Mouse (Mus musculus) neural tube, embryonic 15.5 days (tissue): ENCODE results near the gene Man2a2. TPM values are rescaled to one million over a fixed set of nuclear protein-coding genes. Genes with fewer than 3 reads are reported as not detected.
A peak's percentile ranks its signal among the peaks of the same experiment; 100 is the strongest.

Experiments
- ATAC-seq: fragments of 200-750 bp; cut with Nextera tagmentation; 2 replicates; pipeline ENCODE4 v1.8.0; 2017; ENCODE audit warnings: mild to moderate bottlenecking, moderate TSS enrichment, moderate library complexity; ENCODE audit not compliant: low FRiP score
- H3K27ac ChIP-seq: fragments of 300-500 bp; sonication (generic); replicated peaks from 2 replicates; pipeline ENCODE4 v1.5.1; 2015; ENCODE audit warnings: mild to moderate bottlenecking, inconsistent platforms
- H3K27me3 ChIP-seq: fragments of 300-500 bp; sonication (generic); replicated peaks from 2 replicates; pipeline ENCODE4 v1.6.1; 2015; ENCODE audit warnings: inconsistent platforms
- H3K36me3 ChIP-seq: fragments of 300-500 bp; sonication (generic); 2 replicates; pipeline ENCODE4 v1.6.1; 2015; ENCODE audit warnings: inconsistent platforms
- H3K4me1 ChIP-seq: fragments of 300-500 bp; sonication (generic); 2 replicates; pipeline ENCODE4 v1.6.1; 2015; ENCODE audit warnings: inconsistent platforms
- H3K4me2 ChIP-seq: fragments of 300-500 bp; sonication (generic); 2 replicates; pipeline ENCODE4 v1.6.1; 2015; ENCODE audit warnings: inconsistent platforms, mild to moderate bottlenecking, moderate library complexity
- H3K4me3 ChIP-seq: fragments of 300-500 bp; sonication (generic); replicated peaks from 2 replicates; pipeline ENCODE4 v1.5.1; 2015; ENCODE audit warnings: mild to moderate bottlenecking, inconsistent platforms
- H3K9ac ChIP-seq: fragments of 300-500 bp; sonication (generic); replicated peaks from 2 replicates; pipeline ENCODE4 v1.6.1; 2015; ENCODE audit warnings: mild to moderate bottlenecking, inconsistent platforms
- H3K9me3 ChIP-seq: fragments of 300-500 bp; sonication (generic); replicated peaks from 2 replicates; pipeline ENCODE4 v1.6.1; 2016; ENCODE audit warnings: inconsistent platforms
- WGBS: fragments of 180-500 bp; shearing (Covaris S2); methylation state at CpG from one replicate; pipeline ENCODE4 v1.1.7; 2015; ENCODE audit warnings: mixed read lengths; 5-methylcytosine and 5-hydroxymethylcytosine counted together
- polyA plus RNA-seq: library from polyadenylated mRNA; unstranded; fragments of >200 nt; fragmentation: Nextera tagmentation; extraction: Ambion mirVana; gene quantifications from 2 replicates; pipeline ENCODE4 v1.2.1, GENCODE M21; 2015

Gene Man2a2
- polyA plus RNA-seq, result 25.5 and 26.9 TPM in 2 replicates

GRCm38 (mm10) chr7:80371041-80371751 is at the start of gene Man2a2:
Man2a2 (minus strand) TSS chr7:80371375.
- WGBS, result under 1% methylated on average over 80 of the region's 86 CpGs
- ATAC-seq, result peak; percentile 84
- peak within 1 kb of the TSS; percentile 95 for H3K9ac ChIP-seq
- no peaks in the 10 kb centered on the region for H3K9me3 ChIP-seq
- peak within 1 kb of the TSS; percentile 91 for H3K27ac ChIP-seq
- H3K4me3 ChIP-seq, result peak within 1 kb of the TSS; percentile 89
- peaks cover 29% of the 10 kb centered on the region for H3K4me1 ChIP-seq
- peaks cover 25% of the 10 kb centered on the region for H3K36me3 ChIP-seq
- peak within 1 kb of the TSS; percentile 68 for H3K4me2 ChIP-seq
- H3K27me3 ChIP-seq, result no peaks in the 10 kb centered on the region

DNA sequence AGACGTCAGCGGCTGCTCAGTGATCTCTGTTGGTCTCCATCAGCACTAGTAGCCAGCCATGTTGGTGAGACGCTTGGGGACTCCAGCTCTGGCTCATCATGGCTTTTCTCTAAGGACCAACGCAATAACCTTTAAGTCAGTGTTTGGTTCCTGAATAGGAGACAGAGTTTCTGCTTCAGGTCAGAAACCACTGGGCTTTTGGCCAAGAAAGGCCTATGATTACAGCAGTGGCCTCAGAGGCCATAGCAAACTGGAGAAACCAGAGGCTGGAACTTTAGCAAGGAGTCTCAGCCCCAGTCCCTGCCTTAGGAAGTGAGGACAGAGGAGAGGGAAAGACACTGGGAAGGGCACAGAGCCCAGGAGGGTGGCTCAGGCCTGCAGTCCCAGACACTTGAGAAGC is 49.4 kb upstream of the Man2a2 start:
- no peak overlapping the region for H3K27ac ChIP-seq
- no peak overlapping the region for H3K4me3 ChIP-seq
- H3K36me3 ChIP-seq, result no peaks in the 10 kb centered on the region
- peaks cover 4% of the 10 kb centered on the region; the same call in 1 of the 2 replicates for H3K4me1 ChIP-seq
- no peak for ATAC-seq
- H3K27me3 ChIP-seq, result no peaks in the 10 kb centered on the region
- H3K9me3 ChIP-seq, result no peaks in the 10 kb centered on the region
- H3K9ac ChIP-seq, result no peak overlapping the region
- H3K4me2 ChIP-seq, result no peak overlapping the region
- WGBS, result 76% methylated on average over 4 of the region's 4 CpGs

- Histone ChIP-seq H3K27me3 (no peaks in the 10 kb centered on the region), H3K4me3 (no peak overlapping the region), H3K27ac (no peak overlapping the region), H3K36me3 (no peaks in the 10 kb centered on the region), H3K9ac (no peak overlapping the region), H3K4me1 (peaks cover 4% of the 10 kb centered on the region; the same call in 1 of the 2 replicates), H3K4me2 (no peak overlapping the region), H3K9me3 (no peaks in the 10 kb centered on the region)
- WGBS, result 72% methylated on average over 3 of the region's 3 CpGs
- no peak for ATAC-seq
Observed at GRCm38 (mm10) chr7:80419278-80419677, 48.1 kb upstream of the Man2a2 start.

GRCm38 (mm10) chr7:80418036-80418435 is 46.9 kb upstream of the Man2a2 start:
- Histone ChIP-seq H3K9me3 (no peaks in the 10 kb centered on the region), H3K9ac (no peak overlapping the region), H3K4me1 (peaks cover 1% of the 10 kb centered on the region; the same call in 1 of the 2 replicates), H3K27ac (no peak overlapping the region), H3K27me3 (no peaks in the 10 kb centered on the region), H3K36me3 (no peaks in the 10 kb centered on the region), H3K4me3 (no peak overlapping the region), H3K4me2 (no peak overlapping the region)
- WGBS, result 83% methylated on average over 3 of the region's 3 CpGs
- no peak for ATAC-seq

DNA sequence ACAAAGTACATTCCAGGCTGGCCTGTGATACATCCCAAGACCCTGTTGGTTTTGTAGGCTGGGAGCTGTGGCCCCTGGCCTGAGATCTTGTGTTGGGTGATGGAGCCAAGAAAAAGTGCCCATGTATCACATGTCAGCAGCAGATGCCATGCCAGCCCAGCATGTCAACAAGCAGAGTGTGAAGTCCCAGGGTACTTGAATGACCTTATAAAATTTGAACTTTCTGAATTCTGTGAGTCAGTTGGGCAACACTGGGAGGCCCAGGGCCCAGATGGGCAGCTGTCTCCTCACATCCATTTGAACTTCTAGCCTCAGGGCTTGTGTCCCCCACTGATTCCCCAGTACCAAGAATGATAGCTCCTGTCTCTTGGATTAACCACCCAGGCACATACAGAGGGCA is 46.4 kb upstream of the Man2a2 start:
- Histone ChIP-seq H3K36me3 (no peaks in the 10 kb centered on the region), H3K4me3 (no peak overlapping the region), H3K9ac (no peak overlapping the region), H3K27ac (no peak overlapping the region), H3K9me3 (no peaks in the 10 kb centered on the region), H3K4me2 (no peak overlapping the region), H3K4me1 (no peaks in the 10 kb centered on the region), H3K27me3 (no peaks in the 10 kb centered on the region)
- ATAC-seq, result no peak

DNA sequence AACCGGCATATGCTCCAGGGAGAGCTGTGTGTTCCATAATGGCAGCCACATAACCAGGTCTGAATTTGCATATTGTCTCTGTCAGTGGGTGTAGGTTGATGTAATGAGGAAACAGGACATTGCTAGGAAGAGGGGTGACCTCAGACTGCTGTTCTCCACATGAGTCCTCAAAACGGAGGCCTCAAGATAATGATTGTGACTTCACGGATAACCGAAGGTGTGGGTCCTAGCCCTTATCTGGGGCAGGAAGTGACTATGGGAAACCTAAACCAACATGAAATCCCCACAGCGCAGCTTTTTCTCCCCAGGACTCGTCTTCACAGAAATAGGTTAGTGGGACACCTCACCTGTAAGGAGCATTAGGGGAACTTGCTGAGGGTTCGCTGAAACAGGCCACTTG is 45.8 kb upstream of the Man2a2 start:
- H3K4me2 ChIP-seq, result no peak overlapping the region
- no peaks in the 10 kb centered on the region for H3K36me3 ChIP-seq
- H3K9me3 ChIP-seq, result no peaks in the 10 kb centered on the region
- no peaks in the 10 kb centered on the region for H3K4me1 ChIP-seq
- H3K27me3 ChIP-seq, result no peaks in the 10 kb centered on the region
- H3K27ac ChIP-seq, result no peak overlapping the region
- H3K9ac ChIP-seq, result no peak overlapping the region
- WGBS, result 95% methylated on average over 7 of the region's 7 CpGs
- ATAC-seq, result no peak
- H3K4me3 ChIP-seq, result no peak overlapping the region

GRCm38 (mm10) chr7:80414303-80414855 is 43.2 kb upstream of the Man2a2 start:
- no peaks in the 10 kb centered on the region for H3K27me3 ChIP-seq
- H3K9me3 ChIP-seq, result no peaks in the 10 kb centered on the region
- no peaks in the 10 kb centered on the region for H3K36me3 ChIP-seq
- no peak overlapping the region for H3K4me2 ChIP-seq
- H3K9ac ChIP-seq, result no peak overlapping the region
- no peaks in the 10 kb centered on the region for H3K4me1 ChIP-seq
- no peak overlapping the region for H3K27ac ChIP-seq
- ATAC-seq, result no peak
- H3K4me3 ChIP-seq, result no peak overlapping the region
- WGBS, result 86% methylated on average over 7 of the region's 7 CpGs

DNA sequence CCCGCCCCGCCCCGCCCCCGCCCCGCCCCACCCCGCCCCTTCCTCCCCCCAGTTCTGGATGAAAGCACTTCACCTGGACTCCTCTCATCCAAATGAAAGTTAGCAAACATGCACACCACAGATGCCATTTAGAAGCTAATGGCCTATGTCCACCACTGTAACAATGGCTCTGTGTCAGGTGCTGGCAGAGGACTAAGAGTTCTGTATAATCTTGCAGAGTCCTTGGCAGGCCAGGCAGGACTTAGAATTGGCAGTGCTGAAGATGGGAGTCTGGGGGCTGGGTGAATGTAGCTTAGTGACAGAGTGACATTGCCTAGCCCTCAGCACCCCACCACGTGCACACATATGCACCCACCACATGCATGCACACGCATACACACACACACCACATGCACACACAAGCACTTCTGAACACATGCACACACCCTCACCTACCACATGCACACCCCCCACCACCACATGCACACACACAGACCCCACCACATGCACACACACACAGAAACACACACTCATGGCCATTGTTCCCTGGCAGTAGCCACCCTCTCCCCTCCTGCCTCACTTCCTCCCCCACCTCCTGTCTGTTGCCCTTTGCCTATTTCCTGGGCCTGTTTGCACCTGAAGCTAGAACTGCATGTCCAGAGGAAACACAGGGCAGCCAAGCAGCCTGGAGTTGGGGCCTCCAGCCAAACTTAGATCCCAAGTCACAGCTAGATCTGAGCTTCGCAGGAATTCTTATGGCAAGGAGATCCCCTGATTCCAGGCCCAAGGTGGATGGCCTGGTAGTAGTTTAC is 42.5 kb upstream of the Man2a2 start:
- no peak for ATAC-seq
- H3K4me2 ChIP-seq, result no peak overlapping the region
- H3K9ac ChIP-seq, result no peak overlapping the region
- H3K4me1 ChIP-seq, result no peaks in the 10 kb centered on the region
- H3K36me3 ChIP-seq, result no peaks in the 10 kb centered on the region
- no peak overlapping the region for H3K4me3 ChIP-seq
- no peaks in the 10 kb centered on the region for H3K9me3 ChIP-seq
- H3K27me3 ChIP-seq, result no peaks in the 10 kb centered on the region
- no peak overlapping the region for H3K27ac ChIP-seq
- WGBS, result 76% methylated on average over 9 of the region's 9 CpGs

DNA sequence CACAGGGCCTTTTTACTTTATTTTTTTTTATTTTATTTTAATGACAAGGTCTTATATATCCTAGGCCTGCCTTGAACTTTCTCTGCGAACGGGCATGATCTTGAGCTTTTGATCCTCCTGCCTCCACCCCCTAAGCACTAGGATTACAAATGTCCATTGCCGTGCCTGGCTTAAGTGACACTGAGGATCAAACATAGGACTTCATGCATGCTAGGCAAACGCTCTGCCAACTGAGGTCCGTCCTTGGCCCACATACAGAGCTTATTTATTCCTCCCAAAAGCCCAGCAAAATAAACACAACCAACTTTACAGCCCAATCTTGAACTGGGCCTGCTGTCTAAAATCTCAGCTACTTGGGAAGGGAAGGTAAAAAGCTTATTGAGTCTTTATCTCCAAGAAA is 41.6 kb upstream of the Man2a2 start:
- ATAC-seq, result no peak
- Histone ChIP-seq H3K4me2 (no peak overlapping the region), H3K27me3 (no peaks in the 10 kb centered on the region; the same call in 1 of the 2 replicates), H3K36me3 (no peaks in the 10 kb centered on the region), H3K4me1 (no peaks in the 10 kb centered on the region), H3K27ac (no peak overlapping the region), H3K9me3 (no peaks in the 10 kb centered on the region), H3K4me3 (no peak overlapping the region), H3K9ac (no peak overlapping the region)
- 65% methylated on average over 5 of the region's 5 CpGs for WGBS

- Histone ChIP-seq H3K36me3 (no peaks in the 10 kb centered on the region), H3K27me3 (no peaks in the 10 kb centered on the region; the same call in 1 of the 2 replicates), H3K27ac (no peak overlapping the region), H3K4me3 (no peak overlapping the region), H3K4me2 (no peak overlapping the region), H3K9ac (no peak overlapping the region), H3K9me3 (no peaks in the 10 kb centered on the region), H3K4me1 (no peaks in the 10 kb centered on the region)
- WGBS, result 46% methylated on average over 10 of the region's 10 CpGs
- ATAC-seq, result no peak
Observed at GRCm38 (mm10) chr7:80412279-80412678, 41.1 kb upstream of the Man2a2 start.

- no peak overlapping the region for H3K27ac ChIP-seq
- no peaks in the 10 kb centered on the region for H3K4me1 ChIP-seq
- no peak for ATAC-seq
- no peak overlapping the region for H3K9ac ChIP-seq
- 82% methylated on average over 9 of the region's 9 CpGs for WGBS
- no peaks in the 10 kb centered on the region for H3K9me3 ChIP-seq
- H3K27me3 ChIP-seq, result peaks cover 3% of the 10 kb centered on the region; the same call in 1 of the 2 replicates
- no peak overlapping the region for H3K4me2 ChIP-seq
- H3K36me3 ChIP-seq, result no peaks in the 10 kb centered on the region
- H3K4me3 ChIP-seq, result no peak overlapping the region
Observed at GRCm38 (mm10) chr7:80410380-80410779, 39.2 kb upstream of the Man2a2 start.

DNA sequence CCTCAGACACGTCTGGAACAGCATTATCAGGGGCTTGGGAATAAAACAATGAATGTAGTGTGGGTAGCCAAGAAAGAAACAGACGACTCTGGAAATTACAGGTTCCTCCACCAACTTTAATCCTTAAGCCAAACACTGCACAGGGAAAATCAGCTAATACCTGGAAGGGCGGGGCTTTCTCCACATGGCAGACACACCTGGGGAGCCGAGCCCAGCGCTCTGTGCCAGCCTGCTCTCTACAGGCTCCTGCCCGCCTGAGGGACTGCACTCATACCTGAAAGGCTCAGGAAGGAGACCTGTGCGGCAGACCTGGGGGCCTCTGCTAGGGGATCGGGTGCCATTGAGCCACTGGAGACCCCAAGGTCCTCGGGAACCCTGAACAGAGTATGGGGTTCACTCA is 36.5 kb upstream of the Man2a2 start:
- ATAC-seq, result no peak
- H3K36me3 ChIP-seq, result no peaks in the 10 kb centered on the region
- H3K4me2 ChIP-seq, result no peak overlapping the region
- no peaks in the 10 kb centered on the region for H3K9me3 ChIP-seq
- no peak overlapping the region for H3K9ac ChIP-seq
- H3K27me3 ChIP-seq, result peaks cover 9% of the 10 kb centered on the region; the same call in 1 of the 2 replicates
- H3K4me3 ChIP-seq, result no peak overlapping the region
- peaks cover 8% of the 10 kb centered on the region for H3K4me1 ChIP-seq
- H3K27ac ChIP-seq, result no peak overlapping the region
- WGBS, result 83% methylated on average over 9 of the region's 9 CpGs
